Mouse (Mus musculus): ENCODE measurements around the gene Ypel1. TPM values are rescaled to one million over a fixed set of nuclear protein-coding genes. Genes with fewer than 3 reads are reported as not detected.
A peak's percentile ranks its signal among the peaks of the same experiment; 100 is the strongest.

Gene Ypel1
- polyA plus RNA-seq, 1 experiment from 2014 or later, result 32.5 TPM

GRCm38 (mm10) chr16:17085636-17086035 is 16.1 kb downstream of the Ypel1 start:
- Histone ChIP-seq H3K4me1 (replicated peaks; ENCODE audit: insufficient read depth, low read length) (no peaks in the 10 kb centered on the region), H3K9me3 (replicated peaks; ENCODE audit: low read length) (no peaks in the 10 kb centered on the region), H3K36me3 (ENCODE audit: insufficient read depth, low read length) (peaks cover 67% of the 10 kb centered on the region), H3K9ac (ENCODE audit: low read depth, low read length) (no peak overlapping the region), H3K4me3 (replicated peaks; ENCODE audit: low read depth, low read length) (no peak overlapping the region), H3K27ac (0 out of 2 replicates have a peak overlapping the region, but pooled peaks have one; percentile 8), H3K4me2 (ENCODE audit: low read length) (no peak overlapping the region), H3K27me3 (ENCODE audit: insufficient read depth, low read length) (no peaks in the 10 kb centered on the region)
- no peak for TF ChIP-seq CTCF (IDR thresholded peaks at IDR 0.05; ENCODE audit: low read depth)
- DNase-seq (ENCODE audit: low spot score) (no peak), ATAC-seq (replicated peaks; ENCODE audit: low FRiP score, low read depth) (no peak)
- WGBS, result 93% methylated on average over 4 of the region's 4 CpGs

GRCm38 (mm10) chr16:17086241-17086640 is 16.7 kb downstream of the Ypel1 start:
- no peak for ATAC-seq (replicated peaks; ENCODE audit: low FRiP score, low read depth)

GRCm38 (mm10) chr16:17086669-17087193 is 17.2 kb downstream of the Ypel1 start:
- no peak overlapping the region for H3K27ac ChIP-seq
- peaks cover 78% of the 10 kb centered on the region for H3K36me3 ChIP-seq (ENCODE audit: insufficient read depth, low read length)
- DNase-seq (ENCODE audit: low spot score) (no peak), ATAC-seq (replicated peaks; ENCODE audit: low FRiP score, low read depth) (no peak)
- H3K4me2 ChIP-seq (ENCODE audit: low read length), result no peak overlapping the region
- no peak overlapping the region for H3K4me3 ChIP-seq (replicated peaks; ENCODE audit: low read depth, low read length)
- H3K9me3 ChIP-seq (replicated peaks; ENCODE audit: low read length), result no peaks in the 10 kb centered on the region
- 67% methylated on average over 13 of the region's 13 CpGs for WGBS
- H3K9ac ChIP-seq (ENCODE audit: low read depth, low read length), result no peak overlapping the region
- H3K4me1 ChIP-seq (replicated peaks; ENCODE audit: insufficient read depth, low read length), result no peaks in the 10 kb centered on the region
- no peak for TF ChIP-seq CTCF (IDR thresholded peaks at IDR 0.05; ENCODE audit: low read depth)
- H3K27me3 ChIP-seq (ENCODE audit: insufficient read depth, low read length), result no peaks in the 10 kb centered on the region

More at GRCm38 (mm10) chr16:17086241-17086640, 16.7 kb downstream of the Ypel1 start:
- peaks cover 73% of the 10 kb centered on the region for H3K36me3 ChIP-seq (ENCODE audit: insufficient read depth, low read length)
- no peak overlapping the region for H3K4me3 ChIP-seq (replicated peaks; ENCODE audit: low read depth, low read length)
- no peaks in the 10 kb centered on the region for H3K4me1 ChIP-seq (replicated peaks; ENCODE audit: insufficient read depth, low read length)
- DNase-seq (ENCODE audit: low spot score), result no peak
- H3K27me3 ChIP-seq (ENCODE audit: insufficient read depth, low read length), result no peaks in the 10 kb centered on the region
- 82% methylated on average over 3 of the region's 3 CpGs for WGBS
- H3K27ac ChIP-seq, result no peak overlapping the region
- no peak overlapping the region for H3K4me2 ChIP-seq (ENCODE audit: low read length)
- no peaks in the 10 kb centered on the region for H3K9me3 ChIP-seq (replicated peaks; ENCODE audit: low read length)
- no peak for TF ChIP-seq CTCF (IDR thresholded peaks at IDR 0.05; ENCODE audit: low read depth)
- no peak overlapping the region for H3K9ac ChIP-seq (ENCODE audit: low read depth, low read length)

GRCm38 (mm10) chr16:17088346-17088745 is 18.9 kb downstream of the Ypel1 start:
- H3K4me1 ChIP-seq (replicated peaks; ENCODE audit: insufficient read depth, low read length), result no peaks in the 10 kb centered on the region
- peak; percentile 20; the same call in 1 of the 2 replicates for TF ChIP-seq CTCF (IDR thresholded peaks at IDR 0.05; ENCODE audit: low read depth)
- no peak overlapping the region for H3K4me2 ChIP-seq (ENCODE audit: low read length)
- H3K4me3 ChIP-seq (replicated peaks; ENCODE audit: low read depth, low read length), result no peak overlapping the region
- ATAC-seq (replicated peaks; ENCODE audit: low FRiP score, low read depth), result no peak
- H3K9ac ChIP-seq (ENCODE audit: low read depth, low read length), result no peak overlapping the region
- H3K9me3 ChIP-seq (replicated peaks; ENCODE audit: low read length), result no peaks in the 10 kb centered on the region
- H3K36me3 ChIP-seq (ENCODE audit: insufficient read depth, low read length), result peaks cover 83% of the 10 kb centered on the region
- H3K27ac ChIP-seq, result no peak overlapping the region
- 78% methylated on average over 3 of the region's 3 CpGs for WGBS
- no peak for DNase-seq (ENCODE audit: low spot score)
- no peaks in the 10 kb centered on the region for H3K27me3 ChIP-seq (ENCODE audit: insufficient read depth, low read length)

GRCm38 (mm10) chr16:17096938-17097337 is 27.4 kb downstream of the Ypel1 start:
- Histone ChIP-seq H3K4me1 (replicated peaks; ENCODE audit: insufficient read depth, low read length) (no peaks in the 10 kb centered on the region), H3K27ac (no peak overlapping the region), H3K4me3 (replicated peaks; ENCODE audit: low read depth, low read length) (no peak overlapping the region), H3K36me3 (ENCODE audit: insufficient read depth, low read length) (peaks cover 67% of the 10 kb centered on the region), H3K27me3 (ENCODE audit: insufficient read depth, low read length) (no peaks in the 10 kb centered on the region), H3K9me3 (replicated peaks; ENCODE audit: low read length) (no peaks in the 10 kb centered on the region), H3K4me2 (ENCODE audit: low read length) (no peak overlapping the region), H3K9ac (ENCODE audit: low read depth, low read length) (no peak overlapping the region)
- DNase-seq (ENCODE audit: low spot score) (no peak), ATAC-seq (replicated peaks; ENCODE audit: low FRiP score, low read depth) (no peak)
- no peak for TF ChIP-seq CTCF (IDR thresholded peaks at IDR 0.05; ENCODE audit: low read depth)
- 93% methylated on average over 3 of the region's 3 CpGs for WGBS

GRCm38 (mm10) chr16:17102630-17103220 is 33.2 kb downstream of the Ypel1 start:
- no peak overlapping the region for H3K27ac ChIP-seq
- H3K9me3 ChIP-seq (replicated peaks; ENCODE audit: low read length), result no peaks in the 10 kb centered on the region
- peaks cover 41% of the 10 kb centered on the region for H3K36me3 ChIP-seq (ENCODE audit: insufficient read depth, low read length)
- no peaks in the 10 kb centered on the region for H3K27me3 ChIP-seq (ENCODE audit: insufficient read depth, low read length)
- ATAC-seq (replicated peaks; ENCODE audit: low FRiP score, low read depth) (no peak), DNase-seq (ENCODE audit: low spot score) (peak; percentile 5)
- H3K4me2 ChIP-seq (ENCODE audit: low read length), result no peak overlapping the region
- 59% methylated on average over 7 of the region's 7 CpGs for WGBS
- no peaks in the 10 kb centered on the region for H3K4me1 ChIP-seq (replicated peaks; ENCODE audit: insufficient read depth, low read length)
- no peak overlapping the region for H3K9ac ChIP-seq (ENCODE audit: low read depth, low read length)
- no peak overlapping the region for H3K4me3 ChIP-seq (replicated peaks; ENCODE audit: low read depth, low read length)
- TF ChIP-seq CTCF (IDR thresholded peaks at IDR 0.05; ENCODE audit: low read depth), result no peak
